Mouse (Mus musculus): ENCODE results near the gene Slc17a7.

- TF ChIP-seq CTCF (IDR thresholded peaks at IDR 0.05; ENCODE audit: borderline replicate concordance, extremely low read depth, insufficient read depth, insufficient read length) (no peak), POLR2A (IDR thresholded peaks at IDR 0.05; ENCODE audit: borderline replicate concordance, extremely low read depth, insufficient read depth, insufficient read length, poor library complexity, severe bottlenecking) (no peak)
Observed at GRCm38 (mm10) chr7:45183672-45184071, 19.9 kb downstream of the Slc17a7 start.
